Mouse (Mus musculus) CH12F3 (cell line): ENCODE data around the gene Gatad2b.

ENCODE experiments used
- in situ Hi-C: fragments of 300-500 bp; cut with MboI; formaldehyde crosslinking; loops from 2 replicates; pipeline ENCODE4 v1.14.3; 2020; ENCODE audit warnings: low sequenced_read_pairs

Gatad2b gene

GRCm38 (mm10) chr3:90373432-90374028 lies 80.6 kb downstream of the Gatad2b start:
- in situ Hi-C loops = loop anchor here (10.0 kb wide), 1 partner anchor 159 kb away; the partner anchor contains the start of genes Rab13 and Rps27

DNA sequence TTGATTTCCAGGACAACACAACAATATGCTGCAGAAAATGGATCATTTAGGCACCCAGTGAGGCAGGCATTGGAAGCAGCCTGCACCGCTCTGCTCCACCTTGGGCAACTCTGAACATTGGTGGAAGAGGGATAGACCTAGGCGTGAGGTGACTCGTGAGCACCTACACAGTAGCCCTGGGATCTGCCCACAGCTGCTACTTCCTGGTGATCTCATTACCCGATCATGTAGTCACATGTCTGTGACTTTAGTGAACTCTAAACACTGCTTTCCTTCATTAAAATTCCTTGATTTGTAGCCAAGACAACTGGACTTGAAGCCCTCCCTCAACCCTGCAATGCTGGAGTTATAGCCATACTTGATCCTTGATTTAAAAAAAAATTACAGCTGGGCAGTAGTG lies 81.4 kb downstream of the Gatad2b start:
- in situ Hi-C loops = loop anchor here (10.0 kb wide), 1 partner anchor 160 kb away; the partner anchor contains the start of genes Rab13 and Rps27

DNA sequence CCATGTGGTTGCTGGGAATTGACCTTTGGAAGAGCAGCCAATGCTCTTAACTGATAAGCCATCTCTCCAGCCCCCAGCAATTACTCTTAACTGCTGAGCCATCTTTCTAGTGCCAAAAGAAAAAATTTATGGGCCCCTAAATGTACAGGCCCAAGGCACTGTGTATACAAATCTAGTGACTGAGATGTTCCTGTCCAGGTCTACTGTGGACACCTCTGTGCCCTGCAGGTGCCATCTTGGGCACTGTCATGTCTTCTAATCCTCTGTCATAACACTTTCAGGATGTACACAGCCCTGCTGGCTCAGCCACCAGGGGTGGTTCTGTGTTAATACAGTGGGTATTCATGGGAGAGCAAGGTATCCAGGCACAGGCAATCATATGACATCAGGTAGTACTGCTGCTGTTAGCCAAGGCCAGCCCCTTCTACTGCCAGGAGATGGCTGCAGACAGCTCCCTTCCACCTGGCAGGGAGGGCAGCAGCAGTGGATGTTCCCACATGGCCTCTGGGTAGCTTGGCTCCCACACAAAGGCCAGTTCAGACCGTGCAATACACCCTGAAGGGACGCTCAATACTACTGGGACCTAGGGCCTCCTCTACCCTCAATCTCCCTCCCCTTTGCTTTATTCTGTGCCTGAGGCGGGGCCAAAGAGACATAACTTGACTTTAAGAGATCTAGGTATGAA lies 82.7 kb downstream of the Gatad2b start:
- in situ Hi-C loops = loop anchor here (10.0 kb wide), 1 partner anchor 161 kb away; the partner anchor contains the start of genes Rab13 and Rps27

DNA sequence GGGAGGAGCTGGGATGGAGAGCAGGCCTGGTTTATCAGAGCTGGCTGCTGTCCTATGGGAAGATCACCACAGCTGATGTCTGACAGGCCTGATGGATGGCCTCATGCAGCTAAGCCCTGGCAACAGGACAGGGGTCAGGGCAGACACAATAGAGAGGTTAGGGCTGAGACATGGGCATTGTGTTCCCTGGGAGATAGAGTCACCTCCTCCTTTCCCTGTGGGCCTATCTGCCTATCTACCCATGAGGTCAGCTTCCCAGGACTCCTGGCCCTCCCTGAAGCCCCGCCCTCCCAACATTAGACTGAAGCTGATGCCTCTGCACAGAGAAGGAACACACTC lies 83.2 kb downstream of the Gatad2b start:
- in situ Hi-C loops = loop anchor here (10.0 kb wide), 1 partner anchor 161 kb away; the partner anchor contains the start of genes Rab13 and Rps27

GRCm38 (mm10) chr3:90378496-90378895 lies 85.5 kb downstream of the Gatad2b start:
- in situ Hi-C loops = loop anchor here (10.0 kb wide), 1 partner anchor 164 kb away; the partner anchor contains the start of genes Rab13 and Rps27

- in situ Hi-C loops = no loop called here
Measured at GRCm38 (mm10) chr3:90381727-90382126, 88.7 kb downstream of the Gatad2b start.

GRCm38 (mm10) chr3:90383690-90384089 lies 90.7 kb downstream of the Gatad2b start:
- in situ Hi-C loops = no loop called here

- in situ Hi-C loops = no loop called here
Measured at GRCm38 (mm10) chr3:90384851-90385375, 91.9 kb downstream of the Gatad2b start.

- in situ Hi-C loops = no loop called here
Measured at GRCm38 (mm10) chr3:90386817-90387216, 93.8 kb downstream of the Gatad2b start.

DNA sequence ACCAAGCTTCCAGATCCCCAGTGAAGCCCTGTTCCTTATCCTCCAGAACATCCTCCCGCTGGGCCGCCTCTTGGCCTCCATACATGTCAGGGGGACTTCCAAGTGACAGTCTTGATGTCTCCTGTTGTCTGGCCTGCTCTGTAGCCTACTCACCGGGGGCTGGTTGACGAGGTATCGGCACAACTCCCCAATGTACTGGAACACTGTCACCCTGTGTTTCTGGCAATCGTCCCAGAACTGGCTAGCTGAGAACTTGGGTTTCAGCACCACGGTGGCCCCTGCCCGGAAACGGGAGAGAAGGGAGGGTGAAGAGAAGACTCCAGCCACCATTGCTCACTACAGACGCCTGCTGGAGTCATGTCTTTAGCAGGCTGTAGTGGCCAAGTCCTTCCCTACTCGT lies 94.5 kb downstream of the Gatad2b start:
- in situ Hi-C loops = no loop called here

DNA sequence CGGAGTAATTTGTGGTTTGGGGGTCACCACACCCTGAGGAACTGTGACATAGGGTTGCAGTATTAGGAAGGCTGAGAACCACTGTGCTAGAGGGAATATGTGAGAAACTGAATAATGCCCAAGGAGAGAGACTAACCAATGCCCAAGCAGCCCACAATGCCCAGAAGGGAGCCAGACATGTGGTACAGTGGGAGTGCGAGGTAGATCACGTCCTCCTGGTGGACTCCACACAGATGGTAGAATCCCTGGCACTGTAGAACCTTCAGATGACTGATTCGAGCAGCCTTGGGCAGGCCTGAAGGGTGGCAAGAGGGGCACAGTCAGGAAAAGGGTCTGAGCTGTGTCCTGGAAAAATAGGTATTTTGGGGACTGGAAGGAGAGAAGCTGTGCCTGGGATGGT lies 95.2 kb downstream of the Gatad2b start:
- in situ Hi-C loops = no loop called here

GRCm38 (mm10) chr3:90388726-90389510 lies 95.9 kb downstream of the Gatad2b start:
- in situ Hi-C loops = no loop called here

- in situ Hi-C loops = no loop called here
Measured at GRCm38 (mm10) chr3:90389511-90390490, 96.8 kb downstream of the Gatad2b start, which contains the start of gene Slc27a3. TSS of gene Slc27a3 (minus strand) at chr3:90389938.

DNA sequence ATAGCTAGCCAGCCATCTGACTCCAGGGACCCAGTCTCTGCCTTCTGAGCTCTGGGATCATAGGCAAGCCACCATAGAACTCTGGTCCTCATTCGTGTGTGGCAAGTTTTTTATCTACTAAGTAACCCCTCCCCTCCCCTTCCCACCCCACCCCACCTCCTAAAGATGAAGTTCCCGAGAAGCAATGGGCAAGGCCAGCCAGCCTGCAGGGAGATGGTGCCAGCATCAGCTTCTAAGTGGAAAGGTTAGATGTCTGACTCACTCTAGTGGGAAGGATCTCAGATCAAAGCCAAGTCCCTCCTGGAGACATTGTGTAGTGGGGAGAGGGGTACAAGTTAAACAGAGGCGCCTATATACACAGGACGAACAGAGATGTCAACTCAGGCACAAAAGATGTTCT lies 98.0 kb downstream of the Gatad2b start:
- in situ Hi-C loops = no loop called here

GRCm38 (mm10) chr3:90391941-90392340 lies 99.0 kb downstream of the Gatad2b start:
- in situ Hi-C loops = no loop called here

DNA sequence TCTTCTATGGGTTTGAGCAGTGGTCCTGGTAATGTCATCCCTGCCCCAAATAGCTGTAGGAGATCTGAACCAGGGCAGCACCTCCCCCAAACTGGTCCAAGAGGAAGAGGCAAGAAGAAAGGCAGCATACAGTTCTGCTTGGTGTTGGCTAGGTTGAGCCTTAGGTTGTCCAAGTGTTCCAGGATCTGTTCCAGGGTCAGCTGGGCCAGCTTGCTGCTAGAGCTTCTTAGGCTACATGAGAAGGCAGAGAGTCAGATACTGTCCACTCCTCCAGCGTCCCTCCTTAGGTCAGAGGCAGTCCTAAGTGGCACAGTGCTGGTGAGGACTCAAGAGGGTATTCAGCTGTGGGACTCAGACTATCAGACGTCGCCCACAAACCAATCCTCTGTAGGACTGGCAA lies 99.7 kb downstream of the Gatad2b start:
- in situ Hi-C loops = no loop called here

DNA sequence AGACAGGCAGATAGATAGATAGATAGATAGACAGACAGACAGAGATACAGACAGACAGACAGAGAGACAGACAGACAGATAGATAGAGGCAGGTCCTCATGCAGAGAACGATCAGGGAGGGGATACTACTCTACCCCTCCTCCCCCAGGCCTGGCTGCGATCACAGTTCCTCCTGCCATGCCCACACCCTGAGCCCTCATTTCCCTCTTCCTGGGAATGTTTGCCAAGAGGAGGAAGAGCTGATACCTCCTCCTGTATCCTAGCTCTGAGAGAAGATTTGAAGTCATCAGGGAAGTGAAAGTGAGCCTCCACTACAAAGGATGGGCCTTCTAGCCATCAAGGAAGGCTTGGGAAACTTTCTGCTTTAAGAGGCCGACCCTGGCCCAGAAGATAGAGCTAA lies 102.7 kb downstream of the Gatad2b start:
- in situ Hi-C loops = no loop called here

- in situ Hi-C loops = no loop called here
Measured at GRCm38 (mm10) chr3:90400993-90401392, 108.0 kb downstream of the Gatad2b start.

- in situ Hi-C loops = no loop called here
Measured at GRCm38 (mm10) chr3:90404121-90404520, 111.1 kb downstream of the Gatad2b start.

- in situ Hi-C loops = no loop called here
Measured at GRCm38 (mm10) chr3:90404609-90405008, 111.6 kb downstream of the Gatad2b start.
